Mouse (Mus musculus) hindbrain, embryonic 15.5 days (tissue): Measurements from ENCODE around the gene Nme6. TPM values are rescaled to one million over a fixed set of nuclear protein-coding genes. Genes with fewer than 3 reads are reported as not detected.

ENCODE experiments used
- ATAC-seq: fragments of 200-750 bp; cut with Nextera tagmentation; 2 replicates; pipeline ENCODE4 v1.8.0; 2017; ENCODE audit warnings: low read depth, moderate number of reproducible peaks, moderate TSS enrichment; ENCODE audit not compliant: low FRiP score
- H3K27ac ChIP-seq: fragments of 300-500 bp; sonication (generic); replicated peaks from 2 replicates; pipeline ENCODE4 v1.5.1; 2015; ENCODE audit warnings: mild to moderate bottlenecking, inconsistent platforms
- H3K27me3 ChIP-seq: fragments of 300-500 bp; sonication (generic); 2 replicates; pipeline ENCODE4 v1.6.1; 2015; ENCODE audit warnings: control low read depth, inconsistent platforms
- H3K36me3 ChIP-seq: fragments of 300-500 bp; sonication (generic); 2 replicates; pipeline ENCODE4 v1.6.1; 2015; ENCODE audit warnings: control low read depth, inconsistent platforms
- H3K4me1 ChIP-seq: fragments of 300-500 bp; sonication (generic); replicated peaks from 2 replicates; pipeline ENCODE4 v1.6.1; 2015; ENCODE audit warnings: control low read depth, inconsistent platforms
- H3K4me2 ChIP-seq: fragments of 300-500 bp; sonication (generic); 2 replicates; pipeline ENCODE4 v1.6.1; 2015; ENCODE audit warnings: moderate library complexity, mild to moderate bottlenecking, inconsistent platforms
- H3K4me3 ChIP-seq: fragments of 300-500 bp; sonication (generic); 2 replicates; pipeline ENCODE4 v1.5.1; 2015; ENCODE audit warnings: mild to moderate bottlenecking, inconsistent platforms
- H3K9ac ChIP-seq: fragments of 300-500 bp; sonication (generic); 2 replicates; pipeline ENCODE4 v1.6.1; 2015; ENCODE audit warnings: inconsistent platforms
- H3K9me3 ChIP-seq: fragments of 300-500 bp; sonication (generic); 2 replicates; pipeline ENCODE4 v1.6.1; 2016; ENCODE audit warnings: control low read depth, inconsistent platforms
- WGBS: fragments of 180-500 bp; shearing (Covaris S2); methylation state at CpG from one replicate; pipeline ENCODE4 v1.1.7; 2015; 5-methylcytosine and 5-hydroxymethylcytosine counted together
- microRNA-seq: library from miRNA; unstranded; fragments of <30 nt; microRNA quantifications from one replicate; pipeline ENCODE4, GENCODE M21; 2016
- polyA plus RNA-seq: library from polyadenylated mRNA; unstranded; fragments of >200 nt; fragmentation: Nextera tagmentation; extraction: Ambion mirVana; gene quantifications from 2 replicates; pipeline ENCODE4 v1.2.1, GENCODE M21; 2015

Gene Nme6
- polyA plus RNA-seq, 1 experiment from 2014 or later = 72.9 TPM

DNA sequence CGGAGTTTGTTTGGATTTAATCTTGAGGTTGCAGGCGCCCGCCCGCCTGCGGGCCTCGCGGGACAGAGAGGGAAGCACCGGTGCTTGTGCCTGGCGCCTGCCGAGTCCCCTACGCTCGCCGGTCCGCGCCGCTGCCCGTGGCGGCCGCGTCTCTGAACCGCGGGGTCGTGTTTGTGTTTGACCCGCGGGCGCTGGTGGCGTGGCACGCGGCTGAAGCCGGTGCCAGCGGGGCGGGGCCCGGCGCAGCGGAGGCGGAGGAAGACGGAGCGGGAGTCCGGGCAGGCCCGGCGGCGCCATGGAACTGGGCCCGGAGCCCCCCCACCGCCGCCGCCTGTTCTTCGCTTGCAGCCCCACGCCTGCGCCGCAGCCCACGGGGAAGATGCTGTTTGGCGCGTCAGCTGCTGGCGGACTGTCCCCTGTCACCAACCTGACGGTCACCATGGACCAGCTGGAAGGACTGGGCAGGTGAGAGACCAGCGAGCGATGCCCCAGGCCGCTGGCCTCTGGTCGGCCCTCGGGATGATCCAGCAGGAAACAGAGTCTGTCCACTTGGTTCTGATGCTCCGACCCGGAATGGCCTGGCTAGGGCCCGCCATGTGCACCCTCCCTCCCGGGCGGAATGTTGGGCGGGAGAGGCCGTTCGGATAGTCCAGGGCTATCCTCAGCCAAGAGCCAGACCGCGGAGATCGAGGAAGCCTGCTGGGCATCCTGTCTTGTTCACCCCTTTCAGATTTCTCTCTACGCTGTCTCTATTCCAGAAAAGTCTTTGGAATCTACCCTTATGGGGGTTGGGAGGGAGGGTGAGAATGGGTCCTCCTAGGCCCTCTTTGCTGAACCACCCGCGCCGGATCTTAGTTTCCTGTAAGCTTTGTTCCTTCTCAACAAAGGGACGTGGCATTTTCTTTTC, 43.4 kb downstream of the Nme6 start:
- peak overlapping the region; percentile 87 for H3K4me3 ChIP-seq
- no peaks in the 10 kb centered on the region for H3K9me3 ChIP-seq
- peak overlapping the region; percentile 77 for H3K27ac ChIP-seq
- peaks cover 24% of the 10 kb centered on the region for H3K36me3 ChIP-seq
- ATAC-seq = peak; percentile 61
- WGBS = under 1% methylated on average over 53 of the region's 76 CpGs
- H3K4me2 ChIP-seq = peak overlapping the region; percentile 63
- H3K4me1 ChIP-seq = peaks cover 17% of the 10 kb centered on the region
- H3K27me3 ChIP-seq = no peaks in the 10 kb centered on the region
- H3K9ac ChIP-seq = peak overlapping the region; percentile 75

DNA sequence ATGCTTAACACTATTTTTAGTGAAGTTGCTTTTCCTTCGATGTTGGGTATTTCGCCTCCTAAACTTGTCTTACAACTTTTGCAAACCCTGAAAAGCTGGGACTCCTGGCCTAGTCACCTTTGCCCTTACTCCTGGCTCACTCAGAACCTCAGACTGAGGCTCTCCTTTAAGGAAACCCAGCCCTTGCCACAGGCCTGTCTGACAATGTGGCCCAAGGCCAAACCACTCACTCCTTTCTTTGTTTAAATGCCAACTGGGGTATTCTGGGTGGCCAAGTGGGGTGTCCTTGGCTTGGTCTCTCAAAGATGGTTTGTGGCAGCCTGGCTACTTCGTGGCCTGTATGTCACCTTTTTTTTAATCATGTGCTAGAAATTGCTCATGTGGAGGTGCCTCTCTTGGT, 44.2 kb downstream of the Nme6 start:
- WGBS = 6% methylated on average over 3 of the region's 3 CpGs
- no peak for ATAC-seq
- Histone ChIP-seq H3K36me3 (peaks cover 29% of the 10 kb centered on the region), H3K27me3 (no peaks in the 10 kb centered on the region), H3K4me1 (peaks cover 17% of the 10 kb centered on the region), H3K4me2 (peak overlapping the region; percentile 63), H3K27ac (peak overlapping the region; percentile 77; the same call in 1 of the 2 replicates), H3K9me3 (no peaks in the 10 kb centered on the region), H3K9ac (peak overlapping the region; percentile 75), H3K4me3 (peak overlapping the region; percentile 87)

DNA sequence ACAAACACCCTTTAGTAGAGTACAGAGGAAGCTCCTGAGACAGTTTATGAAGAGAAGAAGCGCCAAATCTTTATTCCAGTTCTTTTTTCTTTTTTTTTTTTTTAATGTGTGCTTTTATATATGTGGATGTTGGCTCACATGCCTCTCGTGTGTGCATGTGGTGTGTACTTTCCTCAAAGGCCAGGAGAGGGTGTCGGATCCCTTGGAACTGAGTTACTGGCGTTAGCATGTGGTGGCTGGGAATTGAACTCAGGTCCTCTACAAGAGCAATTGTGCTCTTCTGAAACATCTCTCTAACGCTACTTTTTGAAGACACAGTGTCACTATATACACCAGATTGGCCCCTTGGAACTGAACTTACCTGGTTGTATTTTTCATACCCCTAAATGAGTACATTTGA, 45.1 kb downstream of the Nme6 start:
- no peaks in the 10 kb centered on the region for H3K9me3 ChIP-seq
- H3K4me3 ChIP-seq = peak overlapping the region; percentile 87
- H3K4me1 ChIP-seq = peaks cover 17% of the 10 kb centered on the region
- H3K27me3 ChIP-seq = no peaks in the 10 kb centered on the region
- peaks cover 37% of the 10 kb centered on the region for H3K36me3 ChIP-seq
- H3K9ac ChIP-seq = no peak overlapping the region
- H3K27ac ChIP-seq = no peak overlapping the region
- H3K4me2 ChIP-seq = peak overlapping the region; percentile 63
- no peak for ATAC-seq
- WGBS = 80% methylated on average over 5 of the region's 5 CpGs

DNA sequence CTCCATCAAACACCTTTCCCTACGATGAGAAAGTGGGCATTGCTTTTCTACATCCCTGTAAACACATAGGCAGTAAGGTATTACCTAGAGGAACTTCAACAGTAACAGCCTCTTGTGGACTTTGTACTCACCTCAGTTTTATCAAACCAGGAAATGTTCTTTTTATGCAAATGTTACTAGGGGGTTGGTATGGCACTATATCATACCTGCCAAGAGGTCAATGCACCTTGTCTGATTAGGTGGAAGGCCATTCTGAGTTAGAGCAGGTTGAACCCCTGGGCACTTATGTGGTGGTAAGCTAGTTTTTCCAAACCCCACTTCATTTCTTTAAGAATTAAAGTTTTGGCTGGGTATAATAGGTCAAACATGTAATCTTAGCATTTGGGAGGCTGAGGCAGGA, 46.8 kb downstream of the Nme6 start:
- H3K4me3 ChIP-seq = no peak overlapping the region
- no peak overlapping the region for H3K27ac ChIP-seq
- no peaks in the 10 kb centered on the region for H3K9me3 ChIP-seq
- no peak overlapping the region for H3K9ac ChIP-seq
- peaks cover 17% of the 10 kb centered on the region for H3K4me1 ChIP-seq
- no peak for ATAC-seq
- no peak overlapping the region for H3K4me2 ChIP-seq
- WGBS = 96% methylated on average over 1 of the region's 1 CpGs
- H3K27me3 ChIP-seq = no peaks in the 10 kb centered on the region
- H3K36me3 ChIP-seq = peaks cover 48% of the 10 kb centered on the region

DNA sequence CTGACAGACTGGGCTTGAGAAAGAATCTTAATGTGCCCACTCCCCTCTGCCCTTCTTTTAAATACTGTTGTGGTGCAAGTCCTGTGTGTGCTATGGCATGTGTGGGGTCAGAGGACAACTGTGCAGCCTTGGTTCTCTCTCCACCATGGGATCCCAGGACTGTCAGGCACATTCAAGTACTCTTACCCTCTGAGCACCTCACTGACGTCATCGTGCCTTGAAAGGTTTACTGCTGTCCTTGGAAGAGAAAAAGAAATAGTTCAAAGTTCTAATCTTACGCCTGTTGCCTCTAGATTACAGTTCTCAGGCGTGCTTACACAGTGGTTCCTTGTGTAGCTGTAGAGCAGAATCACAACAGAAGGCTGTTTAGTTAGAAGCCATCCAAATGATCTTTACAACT, 53.7 kb downstream of the Nme6 start:
- Histone ChIP-seq H3K9ac (no peak overlapping the region), H3K36me3 (peaks cover 78% of the 10 kb centered on the region), H3K4me2 (no peak overlapping the region), H3K4me3 (no peak overlapping the region), H3K4me1 (no peaks in the 10 kb centered on the region), H3K27me3 (no peaks in the 10 kb centered on the region), H3K27ac (no peak overlapping the region), H3K9me3 (no peaks in the 10 kb centered on the region)
- ATAC-seq = no peak
- 89% methylated on average over 4 of the region's 4 CpGs for WGBS

DNA sequence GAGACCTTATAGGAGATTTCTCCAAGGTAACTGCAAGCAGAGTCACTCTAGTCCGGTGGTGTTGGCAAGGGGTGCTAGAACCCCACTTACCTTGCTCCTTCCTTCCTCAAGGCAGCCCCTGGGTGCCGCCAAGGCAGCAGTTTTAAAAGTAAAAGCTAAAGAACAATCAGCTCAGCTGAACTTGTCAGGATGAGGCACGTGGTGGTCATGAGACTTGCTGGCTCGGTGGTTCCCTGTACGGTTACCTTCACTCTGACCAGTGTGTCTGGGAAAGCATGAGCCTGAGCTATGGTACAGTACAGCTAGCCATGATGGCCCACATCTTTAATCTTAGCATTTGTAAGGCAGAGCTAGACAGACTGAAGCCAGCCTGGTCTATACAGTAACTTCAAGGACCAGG, 54.8 kb downstream of the Nme6 start:
- no peak for ATAC-seq
- Histone ChIP-seq H3K36me3 (peaks cover 78% of the 10 kb centered on the region), H3K9ac (no peak overlapping the region), H3K4me1 (no peaks in the 10 kb centered on the region), H3K27ac (no peak overlapping the region), H3K4me2 (no peak overlapping the region), H3K27me3 (no peaks in the 10 kb centered on the region), H3K9me3 (no peaks in the 10 kb centered on the region), H3K4me3 (no peak overlapping the region)
- 91% methylated on average over 5 of the region's 5 CpGs for WGBS

DNA sequence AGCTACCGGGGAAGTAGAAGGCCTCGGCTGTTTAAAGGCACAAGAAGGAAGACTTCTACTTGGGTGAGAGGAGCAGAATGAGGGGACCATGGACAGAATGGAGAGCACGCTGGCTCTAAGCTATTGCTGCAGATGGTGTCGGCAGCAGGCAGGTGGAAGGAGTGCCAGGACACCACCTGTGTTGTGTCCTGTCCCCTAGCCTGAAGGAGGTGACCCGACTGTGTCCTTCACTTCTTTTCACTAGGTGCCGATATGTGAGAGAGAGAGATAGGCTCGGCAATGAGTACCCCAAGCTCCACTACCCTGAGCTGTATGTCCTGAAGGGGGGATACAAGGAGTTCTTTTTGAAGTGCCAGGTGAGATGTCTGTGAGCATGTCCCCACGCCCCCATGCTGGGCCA, 59.0 kb downstream of the Nme6 start:
- H3K4me1 ChIP-seq = no peaks in the 10 kb centered on the region; the same call in 1 of the 2 replicates
- H3K27ac ChIP-seq = no peak overlapping the region
- 89% methylated on average over 8 of the region's 8 CpGs for WGBS
- no peak overlapping the region for H3K4me2 ChIP-seq
- H3K4me3 ChIP-seq = no peak overlapping the region
- ATAC-seq = no peak
- H3K27me3 ChIP-seq = no peaks in the 10 kb centered on the region
- no peaks in the 10 kb centered on the region for H3K9me3 ChIP-seq
- H3K36me3 ChIP-seq = peaks cover 51% of the 10 kb centered on the region
- no peak overlapping the region for H3K9ac ChIP-seq

Small RNAs within 50 kb of the gene (microRNA-seq; reads per million reads assigned to microRNA genes)
- 0.87 reads per million for gene Mir7089

Other genes with a start within 250 kb of the Nme6 start
- 0.14 TPM in 1 of 2 replicates, not detected in the other for gene Fbxw24, start 206.7 kb upstream of the Nme6 start, polyA plus RNA-seq
- gene Fbxw25, start 168.1 kb upstream of the Nme6 start, polyA plus RNA-seq = not detected in 2 replicates
- gene Fbxw18, start 130.0 kb upstream of the Nme6 start, polyA plus RNA-seq = 0.17 TPM in 1 of 2 replicates, not detected in the other
- gene Fbxw26, start 86.7 kb upstream of the Nme6 start, polyA plus RNA-seq = not detected in 2 replicates
- gene Fbxw27, start 42.1 kb upstream of the Nme6 start, polyA plus RNA-seq = 0.41 TPM in 1 of 2 replicates, not detected in the other
- gene Spink8, start 20.5 kb upstream of the Nme6 start, polyA plus RNA-seq = 0.21 TPM in 1 of 2 replicates, not detected in the other
- 0.51 and 0.75 TPM in 2 replicates for gene Camp, start 16.9 kb downstream of the Nme6 start, polyA plus RNA-seq
- 12.9 and 14.0 TPM in 2 replicates for gene Cdc25a, start 42.8 kb downstream of the Nme6 start, polyA plus RNA-seq
- gene Map4, start 98.7 kb downstream of the Nme6 start, polyA plus RNA-seq = 181 and 201 TPM in 2 replicates